ENCODE assay signal across 13 mouse cellular contexts in genomic region chr16:72699238-72700006, GRCm38 (mm10).
DNase-seq lines count a peak whose midpoint lies in the region; ATAC-seq lines count a peak whose summit lies in the region.
"Had no signal": no experiment of that assay in that cellular context is flagged by ENCODE, and none has a peak within 500 bp of the region (broad histone marks: within the 10 kb centered on the region; RNA-seq: fewer than 3 reads in every experiment).

No protein-coding gene starts in this region.

- H3K4me2 ChIP-seq in midbrain, embryonic 14.5 days (ENCODE audit: low read length), result peak overlapping the region; percentile 30
- H3K4me2 ChIP-seq: embryonic facial prominence, embryonic 12.5 days; liver, embryonic 12.5 days had no signal

- 37% methylated on average over 12 of the region's 12 CpGs for WGBS in hindbrain, embryonic 10.5 days
- WGBS in midbrain, embryonic 14.5 days, result 19% methylated on average over 12 of the region's 12 CpGs

- peak; percentile 20 to 45 for DNase-seq in frontal cortex, adult 2 months (ENCODE audit: extremely low spot score in 1 of 2, low spot score in 1 of 2)
- no peak for DNase-seq in frontal cortex, postnatal 14 days (ENCODE audit: low spot score in 2 of 2)
- DNase-seq in Muller cell, postnatal 12 days (ENCODE audit: inconsistent ontology term), result peak; percentile 70
- no peak for DNase-seq in hindbrain, embryonic 10.5 days (ENCODE audit: low spot score)
- DNase-seq in midbrain, embryonic 14.5 days, result peak; percentile 80
- no peak for DNase-seq in cerebellum, postnatal 4 days (ENCODE audit: low spot score in 2 of 2)
- no peak for DNase-seq in thymus, adult 18-20 months
- DNase-seq: gastrocnemius, postnatal 14 days; heart, postnatal 4 days; kidney, postnatal 36 days had no signal

- peaks cover 60% of the 10 kb centered on the region for H3K4me1 ChIP-seq in hindbrain, embryonic 10.5 days (replicated peaks)
- peaks cover 29% of the 10 kb centered on the region for H3K4me1 ChIP-seq in midbrain, embryonic 14.5 days (ENCODE audit: control insufficient read depth, insufficient read depth, low read length)
- H3K4me1 ChIP-seq: liver, embryonic 12.5 days had no signal

- H3K4me3 ChIP-seq in hindbrain, embryonic 10.5 days, result no peak overlapping the region
- H3K4me3 ChIP-seq in midbrain, embryonic 14.5 days (replicated peaks; ENCODE audit: low read depth, low read length), result no peak overlapping the region
- H3K4me3 ChIP-seq: embryonic facial prominence, embryonic 12.5 days; liver, embryonic 12.5 days had no signal

- no peak overlapping the region for H3K9ac ChIP-seq in midbrain, embryonic 14.5 days (replicated peaks; ENCODE audit: low read length)
- H3K9ac ChIP-seq: embryonic facial prominence, embryonic 12.5 days; liver, embryonic 12.5 days had no signal

- peak overlapping the region; percentile 56; the same call in 1 of the 2 replicates for H3K27ac ChIP-seq in hindbrain, embryonic 10.5 days
- H3K27ac ChIP-seq in midbrain, embryonic 14.5 days (replicated peaks; ENCODE audit: low read depth, low read length), result peak overlapping the region; percentile 76
- H3K27ac ChIP-seq: embryonic facial prominence, embryonic 12.5 days; liver, embryonic 12.5 days had no signal

- H3K36me3 ChIP-seq in hindbrain, embryonic 10.5 days, result no peaks in the 10 kb centered on the region
- no peaks in the 10 kb centered on the region for H3K36me3 ChIP-seq in midbrain, embryonic 14.5 days (ENCODE audit: control insufficient read depth, insufficient read depth, low read length)
- H3K36me3 ChIP-seq: embryonic facial prominence, embryonic 12.5 days; liver, embryonic 12.5 days had no signal

- H3K9me3 ChIP-seq in hindbrain, embryonic 10.5 days, result no peaks in the 10 kb centered on the region
- H3K9me3 ChIP-seq in midbrain, embryonic 14.5 days (ENCODE audit: control insufficient read depth, low read length), result no peaks in the 10 kb centered on the region
- H3K9me3 ChIP-seq: embryonic facial prominence, embryonic 12.5 days; liver, embryonic 12.5 days had no signal

- ATAC-seq in midbrain, embryonic 14.5 days (ENCODE audit: low FRiP score, low TSS enrichment), result peak; percentile 85
- no peak for ATAC-seq in megakaryocyte progenitor cell, adult 5-6 weeks (replicated peaks; ENCODE audit: poor library complexity)
- ATAC-seq: liver, embryonic 12.5 days had no signal

- H3K27me3 ChIP-seq in hindbrain, embryonic 10.5 days (ENCODE audit: insufficient read depth, poor library complexity, severe bottlenecking), result no peaks in the 10 kb centered on the region; the same call in 1 of the 2 replicates
- no peaks in the 10 kb centered on the region for H3K27me3 ChIP-seq in midbrain, embryonic 14.5 days (ENCODE audit: control insufficient read depth, insufficient read depth, low read length)
- H3K27me3 ChIP-seq: embryonic facial prominence, embryonic 12.5 days; liver, embryonic 12.5 days had no signal

Comparison
In these comparisons a context has a peak if more than half of its experiments do, and no peak if none do; other contexts are left out.
1. DNase-seq: peak in frontal cortex, adult 2 months (2 of 2), Muller cell, postnatal 12 days (single experiment) and midbrain, embryonic 14.5 days (single experiment); none in frontal cortex, postnatal 14 days (0 of 2), hindbrain, embryonic 10.5 days (single experiment), cerebellum, postnatal 4 days (0 of 2) and thymus, adult 18-20 months (0 of 2).